Mouse (Mus musculus): Measurements from ENCODE around the gene Mgat4b. TPM values are rescaled to one million over a fixed set of nuclear protein-coding genes. Genes with fewer than 3 reads are reported as not detected.

The Mgat4b gene
- 4.4 and 5.5 TPM in 2 replicates for total RNA-seq (2017)

GRCm38 (mm10) chr11:50210505-50211151 lies at the start of gene Mgat4b, which contains the start of gene Sqstm1:
Gene Mgat4b (plus strand): TSS chr11:50210890.
Gene Sqstm1 (minus strand): TSS chr11:50210827.
- ATAC-seq (ENCODE audit: extremely low read depth, insufficient number of reproducible peaks, low FRiP score, poor library complexity, severe bottlenecking): peak; percentile 40

GRCm38 (mm10) chr11:50161578-50162304 lies 48.9 kb upstream of the Mgat4b start:
- peak; percentile 67 for ATAC-seq (ENCODE audit: extremely low read depth, insufficient number of reproducible peaks, low FRiP score, poor library complexity, severe bottlenecking)

- ATAC-seq (ENCODE audit: extremely low read depth, insufficient number of reproducible peaks, low FRiP score, poor library complexity, severe bottlenecking): no peak
Measured at GRCm38 (mm10) chr11:50162338-50163050, 48.2 kb upstream of the Mgat4b start.

GRCm38 (mm10) chr11:50168352-50168751 lies 42.3 kb upstream of the Mgat4b start:
- no peak for ATAC-seq (ENCODE audit: extremely low read depth, insufficient number of reproducible peaks, low FRiP score, poor library complexity, severe bottlenecking)

- 0 out of 2 replicates have a peak, but pooled peaks have one; percentile 3 for ATAC-seq (ENCODE audit: extremely low read depth, insufficient number of reproducible peaks, low FRiP score, poor library complexity, severe bottlenecking)
Measured at GRCm38 (mm10) chr11:50174111-50174729, 36.5 kb upstream of the Mgat4b start, which contains the start of gene Mrnip. Gene Mrnip (plus strand): TSS chr11:50174444.

- ATAC-seq (ENCODE audit: extremely low read depth, insufficient number of reproducible peaks, low FRiP score, poor library complexity, severe bottlenecking): peak; percentile 99
Measured at GRCm38 (mm10) chr11:50174730-50175187, 35.9 kb upstream of the Mgat4b start.

- no peak for ATAC-seq (ENCODE audit: extremely low read depth, insufficient number of reproducible peaks, low FRiP score, poor library complexity, severe bottlenecking)
Measured at GRCm38 (mm10) chr11:50176351-50176750, 34.3 kb upstream of the Mgat4b start.

- ATAC-seq (ENCODE audit: extremely low read depth, insufficient number of reproducible peaks, low FRiP score, poor library complexity, severe bottlenecking): no peak
Measured at GRCm38 (mm10) chr11:50177111-50177510, 33.6 kb upstream of the Mgat4b start.

- no peak for ATAC-seq (ENCODE audit: extremely low read depth, insufficient number of reproducible peaks, low FRiP score, poor library complexity, severe bottlenecking)
Measured at GRCm38 (mm10) chr11:50178532-50179488, 31.9 kb upstream of the Mgat4b start.

- ATAC-seq (ENCODE audit: extremely low read depth, insufficient number of reproducible peaks, low FRiP score, poor library complexity, severe bottlenecking): no peak
Measured at GRCm38 (mm10) chr11:50180478-50181231, 30.0 kb upstream of the Mgat4b start.

GRCm38 (mm10) chr11:50182702-50183101 lies 28.0 kb upstream of the Mgat4b start:
- no peak for ATAC-seq (ENCODE audit: extremely low read depth, insufficient number of reproducible peaks, low FRiP score, poor library complexity, severe bottlenecking)

GRCm38 (mm10) chr11:50184788-50185187 lies 25.9 kb upstream of the Mgat4b start:
- ATAC-seq (ENCODE audit: extremely low read depth, insufficient number of reproducible peaks, low FRiP score, poor library complexity, severe bottlenecking): no peak

- no peak for ATAC-seq (ENCODE audit: extremely low read depth, insufficient number of reproducible peaks, low FRiP score, poor library complexity, severe bottlenecking)
Measured at GRCm38 (mm10) chr11:50188682-50189081, 22.0 kb upstream of the Mgat4b start.

GRCm38 (mm10) chr11:50190362-50190761 lies 20.3 kb upstream of the Mgat4b start:
- ATAC-seq (ENCODE audit: extremely low read depth, insufficient number of reproducible peaks, low FRiP score, poor library complexity, severe bottlenecking): no peak

- ATAC-seq (ENCODE audit: extremely low read depth, insufficient number of reproducible peaks, low FRiP score, poor library complexity, severe bottlenecking): no peak
Measured at GRCm38 (mm10) chr11:50192278-50192677, 18.4 kb upstream of the Mgat4b start.

- no peak for ATAC-seq (ENCODE audit: extremely low read depth, insufficient number of reproducible peaks, low FRiP score, poor library complexity, severe bottlenecking)
Measured at GRCm38 (mm10) chr11:50194070-50194469, 16.6 kb upstream of the Mgat4b start.

- no peak for ATAC-seq (ENCODE audit: extremely low read depth, insufficient number of reproducible peaks, low FRiP score, poor library complexity, severe bottlenecking)
Measured at GRCm38 (mm10) chr11:50194793-50195192, 15.9 kb upstream of the Mgat4b start.
